Mouse (Mus musculus): Measurements from ENCODE around the gene Slc47a1.

DNA sequence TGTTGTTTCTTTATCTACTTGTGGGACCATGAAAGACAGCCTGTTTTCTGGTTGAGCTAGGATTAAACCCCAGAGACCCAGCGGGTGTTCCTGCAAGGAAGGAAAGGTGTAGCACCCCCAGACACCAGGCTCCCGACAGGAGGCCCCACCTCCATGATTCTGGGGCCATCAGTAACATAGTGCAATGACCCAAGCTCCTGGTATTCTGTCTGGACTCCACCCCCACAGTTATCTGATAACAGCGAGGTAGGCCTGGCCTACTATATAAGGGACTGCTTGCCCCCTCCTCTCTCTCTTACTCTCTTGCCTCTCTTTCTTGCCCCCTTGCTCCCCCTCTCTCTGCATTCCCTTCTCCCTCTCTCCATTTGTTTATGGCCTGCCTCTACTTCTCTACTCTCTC lies 77.9 kb downstream of the Slc47a1 start:
- no peak for TF ChIP-seq CTCF (IDR thresholded peaks at IDR 0.05; ENCODE audit: low read depth)
- no peak for TF ChIP-seq EP300 (IDR thresholded peaks at IDR 0.05; ENCODE audit: low read depth)

All from liver, embryonic 14.5 days (tissue).